Mouse (Mus musculus): ENCODE results near the gene Gm6268.

Gene Gm6268

GRCm38 (mm10) chrX:36400980-36401379 lies at the start of gene Gm6268:
TSS of gene Gm6268 (plus strand) at chrX:36401280.
- in situ Hi-C loops (cut with MboI) = no loop called here

GRCm38 (mm10) chrX:36352446-36352845 lies 48.6 kb upstream of the Gm6268 start:
- in situ Hi-C loops (cut with MboI) = no loop called here

GRCm38 (mm10) chrX:36385340-36385739 lies 15.7 kb upstream of the Gm6268 start:
- in situ Hi-C loops (cut with MboI) = no loop called here

- in situ Hi-C loops (cut with MboI) = no loop called here
These were observed 11.1 kb upstream of the Gm6268 start for GRCm38 (mm10) chrX:36389971-36390370.

- in situ Hi-C loops (cut with MboI) = no loop called here
These were observed 10.6 kb upstream of the Gm6268 start for GRCm38 (mm10) chrX:36390503-36390902.

- in situ Hi-C loops (cut with MboI) = no loop called here
These were observed 8.4 kb upstream of the Gm6268 start for GRCm38 (mm10) chrX:36392672-36393071.

GRCm38 (mm10) chrX:36393279-36393678 lies 7.8 kb upstream of the Gm6268 start:
- in situ Hi-C loops (cut with MboI) = no loop called here

GRCm38 (mm10) chrX:36402316-36402715 lies 1.2 kb downstream of the Gm6268 start:
- in situ Hi-C loops (cut with MboI) = no loop called here

- in situ Hi-C loops (cut with MboI) = no loop called here
These were observed 18.1 kb downstream of the Gm6268 start for GRCm38 (mm10) chrX:36419153-36419552.

- in situ Hi-C loops (cut with MboI) = no loop called here
These were observed 33.9 kb downstream of the Gm6268 start for GRCm38 (mm10) chrX:36434993-36435392.

GRCm38 (mm10) chrX:36437932-36438331 lies 36.9 kb downstream of the Gm6268 start:
- in situ Hi-C loops (cut with MboI) = no loop called here

Measured in mature B cell (primary cell).